Mouse (Mus musculus) gastrocnemius, adult 2 months (tissue): Measurements from ENCODE around the gene Gm49711. TPM values are rescaled to one million over a fixed set of nuclear protein-coding genes. Genes with fewer than 3 reads are reported as not detected.

Source experiments
- DNase-seq: peaks from one replicate; pipeline ENCODE4 v3.0.0; 2022
- H3K27ac ChIP-seq: fragments of 200-600 bp; 2 replicates; pipeline ENCODE4 v1.8.1; 2022; ENCODE audit warnings: mild to moderate bottlenecking
- H3K4me3 ChIP-seq: fragments of 200-600 bp; 2 replicates; pipeline ENCODE4 v1.8.1; 2022; ENCODE audit warnings: mild to moderate bottlenecking, moderate library complexity
- CTCF ChIP-seq: fragments of 200-600 bp; IDR thresholded peaks from 2 replicates; pipeline ENCODE4 v1.8.1; 2022; ENCODE audit warnings: antibody characterized with exemption, mild to moderate bottlenecking, moderate library complexity
- intact Hi-C: fragments of 180-260 bp; cut with DNase I; formaldehyde crosslinking; loops from one replicate; pipeline ENCODE4 v1.15.1; 2025
- total RNA-seq, 2 experiments: library from RNA; stranded (reverse); gene quantifications; 2 replicates each; pipeline ENCODE4 v1.2.3; 2021

Gm49711 gene
- total RNA-seq, 2 experiments from 2014 or later: not detected

- peak overlapping the region; percentile 58 for H3K27ac ChIP-seq
- H3K4me3 ChIP-seq: no peak overlapping the region
- no peak for DNase-seq
- TF ChIP-seq CTCF: no peak
- intact Hi-C loops: no loop called here
Measured at GRCm38 (mm10) chr16:92140328-92140727, 82.2 kb downstream of the Gm49711 start.

- intact Hi-C loops: no loop called here
- Histone ChIP-seq H3K27ac (no peak overlapping the region), H3K4me3 (no peak overlapping the region)
- no peak for DNase-seq
- no peak for TF ChIP-seq CTCF
Measured at GRCm38 (mm10) chr16:92141021-92141420, 82.9 kb downstream of the Gm49711 start.

GRCm38 (mm10) chr16:92142426-92143012 lies 84.4 kb downstream of the Gm49711 start:
- no peak overlapping the region for H3K4me3 ChIP-seq
- no peak overlapping the region for H3K27ac ChIP-seq
- no peak for DNase-seq
- no peak for TF ChIP-seq CTCF
- intact Hi-C loops: no loop called here

- Histone ChIP-seq H3K4me3 (no peak overlapping the region), H3K27ac (no peak overlapping the region)
- no peak for DNase-seq
- intact Hi-C loops: no loop called here
- no peak for TF ChIP-seq CTCF
Measured at GRCm38 (mm10) chr16:92147631-92148366, 89.7 kb downstream of the Gm49711 start.

GRCm38 (mm10) chr16:92148367-92148728 lies 90.2 kb downstream of the Gm49711 start:
- no peak overlapping the region for H3K27ac ChIP-seq
- DNase-seq: no peak
- intact Hi-C loops: no loop called here
- no peak for TF ChIP-seq CTCF
- no peak overlapping the region for H3K4me3 ChIP-seq

- H3K4me3 ChIP-seq: no peak overlapping the region
- H3K27ac ChIP-seq: no peak overlapping the region
- no peak for DNase-seq
- no peak for TF ChIP-seq CTCF
- intact Hi-C loops: no loop called here
Measured at GRCm38 (mm10) chr16:92150975-92151374, 92.9 kb downstream of the Gm49711 start.

GRCm38 (mm10) chr16:92158021-92158455 lies 99.9 kb downstream of the Gm49711 start:
- peak overlapping the region; percentile 86 for H3K27ac ChIP-seq
- intact Hi-C loops: loop anchor here (5.0 kb wide), 2 partner anchors 101 to 221 kb away; partner anchors contain the start of genes Gm49711, Mrps6 and Slc5a3
- no peak for TF ChIP-seq CTCF
- DNase-seq: peak; percentile 26
- H3K4me3 ChIP-seq: peak overlapping the region; percentile 78

GRCm38 (mm10) chr16:92158461-92159091 lies 100.5 kb downstream of the Gm49711 start:
- peak; percentile 78 for DNase-seq
- intact Hi-C loops: loop anchor here (5.0 kb wide), 2 partner anchors 101 to 221 kb away; partner anchors contain the start of genes Gm49711, Mrps6 and Slc5a3
- H3K4me3 ChIP-seq: peak overlapping the region; percentile 78
- H3K27ac ChIP-seq: peak overlapping the region; percentile 86
- TF ChIP-seq CTCF: no peak

- H3K4me3 ChIP-seq: peak overlapping the region; percentile 78
- DNase-seq: peak; percentile 27
- peak overlapping the region; percentile 86 for H3K27ac ChIP-seq
- no peak for TF ChIP-seq CTCF
- intact Hi-C loops: loop anchor here (5.0 kb wide), 2 partner anchors 102 to 222 kb away; partner anchors contain the start of genes Gm49711, Mrps6 and Slc5a3
Measured at GRCm38 (mm10) chr16:92159114-92159513, 101.0 kb downstream of the Gm49711 start.

GRCm38 (mm10) chr16:92162289-92162688 lies 104.2 kb downstream of the Gm49711 start:
- DNase-seq: no peak
- no peak for TF ChIP-seq CTCF
- no peak overlapping the region for H3K4me3 ChIP-seq
- no peak overlapping the region for H3K27ac ChIP-seq
- intact Hi-C loops: no loop called here

GRCm38 (mm10) chr16:92163545-92163944 lies 105.4 kb downstream of the Gm49711 start:
- no peak for TF ChIP-seq CTCF
- H3K27ac ChIP-seq: no peak overlapping the region
- H3K4me3 ChIP-seq: no peak overlapping the region
- no peak for DNase-seq
- intact Hi-C loops: no loop called here

- Histone ChIP-seq H3K4me3 (no peak overlapping the region), H3K27ac (no peak overlapping the region)
- TF ChIP-seq CTCF: no peak
- intact Hi-C loops: loop anchor here (5.0 kb wide), 1 partner anchor 239 kb away; no protein-coding TSS in a partner anchor
- no peak for DNase-seq
Measured at GRCm38 (mm10) chr16:92176052-92176451, 117.9 kb downstream of the Gm49711 start.

GRCm38 (mm10) chr16:92177718-92178117 lies 119.6 kb downstream of the Gm49711 start:
- intact Hi-C loops: loop anchor here (5.0 kb wide), 1 partner anchor 240 kb away; no protein-coding TSS in a partner anchor
- H3K27ac ChIP-seq: no peak overlapping the region
- no peak for DNase-seq
- H3K4me3 ChIP-seq: no peak overlapping the region
- peak; percentile 32; the same call in 1 of the 2 replicates for TF ChIP-seq CTCF
